In the genomic region with DNA sequence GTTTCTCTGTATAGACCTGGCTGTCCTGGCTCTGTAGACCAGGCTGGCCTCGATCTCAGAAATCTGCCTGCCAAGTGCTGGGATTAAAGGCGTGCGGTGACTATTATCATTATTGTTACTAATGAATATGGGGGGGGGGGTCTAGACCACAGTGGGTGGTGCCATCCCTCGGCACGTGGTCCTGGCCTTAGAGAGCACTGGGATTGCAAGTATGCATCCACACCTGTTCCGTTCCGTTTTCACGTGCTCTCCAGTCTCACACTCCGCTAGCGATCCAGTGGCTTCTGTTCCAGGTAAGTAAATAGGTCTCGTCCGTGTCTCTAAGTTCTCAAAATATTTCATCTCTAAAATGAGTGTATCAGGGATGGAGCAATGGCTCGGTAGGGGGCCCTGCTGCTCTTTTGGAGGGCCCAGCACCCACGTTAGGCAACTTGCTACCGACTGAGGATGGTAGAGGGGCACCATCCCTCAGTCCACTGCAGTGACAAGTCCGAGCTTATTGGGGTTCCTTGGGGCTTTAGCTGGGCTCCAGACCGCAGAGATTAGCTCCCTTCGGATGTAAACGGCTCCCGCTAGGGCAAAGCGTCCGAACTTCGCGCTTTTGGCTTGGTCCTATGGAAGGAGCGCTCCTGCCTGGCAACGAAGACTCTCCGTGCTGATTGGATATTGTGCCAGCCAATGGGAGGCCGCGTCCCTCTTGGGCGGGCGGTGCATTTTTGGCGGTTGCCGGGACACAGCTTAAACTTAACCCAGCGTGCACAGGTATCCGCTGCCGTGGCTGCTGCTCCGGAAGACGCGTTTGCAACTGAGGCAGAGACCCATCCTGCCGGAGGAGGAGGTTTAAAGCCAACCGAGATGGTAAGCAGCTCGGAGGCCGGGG, we compare ENCODE assay signal across 1 mouse cellular context.
TF ChIP-seq lines count a peak whose summit lies in the region.

Gene Mns1, plus strand, starts transcription at position 190 of the 880 bp plus-strand sequence.

TF ChIP-seq in CH12.LX, 34 proteins besides CTCF, POLR2A, EP300 and RAD21 (continued from another document):
- no peak for TF ChIP-seq UBTF (IDR thresholded peaks at IDR 0.05; ENCODE audit: low read depth, low read length)
- no peak for TF ChIP-seq GABPA (IDR thresholded peaks at IDR 0.05; ENCODE audit: insufficient replicate concordance, low read depth, low read length)
- no peak for TF ChIP-seq POLR2AphosphoS2 (IDR thresholded peaks at IDR 0.05; ENCODE audit: low read depth, low read length)
- TF ChIP-seq BHLHE40 (IDR thresholded peaks at IDR 0.05; ENCODE audit: low read depth, low read length) = peak; percentile 85
- TF ChIP-seq NELFE (IDR thresholded peaks at IDR 0.05; ENCODE audit: low read depth, low read length) = peak; percentile 69
- peak; percentile 82; the same call in 1 of the 2 replicates for TF ChIP-seq E2F4 (IDR thresholded peaks at IDR 0.05; ENCODE audit: insufficient replicate concordance, low read depth, low read length)
- peak; percentile 57 for TF ChIP-seq CHD2 (IDR thresholded peaks at IDR 0.05; ENCODE audit: low read length)
- no peak for TF ChIP-seq NRF1 (IDR thresholded peaks at IDR 0.05; ENCODE audit: low read depth, low read length)
- peak; percentile 96 for TF ChIP-seq MYC (IDR thresholded peaks at IDR 0.05; ENCODE audit: low read depth, low read length)
- peak; percentile 55 for TF ChIP-seq USF1 (IDR thresholded peaks at IDR 0.05; ENCODE audit: low read depth, low read length)
- peak; percentile 40 for TF ChIP-seq TCF12 (IDR thresholded peaks at IDR 0.05; ENCODE audit: low read depth, low read length)
- peak; percentile 90 for TF ChIP-seq MAX (IDR thresholded peaks at IDR 0.05; ENCODE audit: low read length)
- no peak for TF ChIP-seq MAZ (IDR thresholded peaks at IDR 0.05; ENCODE audit: low read depth, low read length)
- TF ChIP-seq MXI1 (IDR thresholded peaks at IDR 0.05; ENCODE audit: low read depth, low read length) = peak; percentile 96
- TF ChIP-seq USF2 (conservative IDR thresholded peaks at IDR 0.05; ENCODE audit: low read depth, low read length) = peak; percentile 48
- no peak; the same call in 1 of the 2 replicates for TF ChIP-seq ELF1 (IDR thresholded peaks at IDR 0.05; ENCODE audit: low read depth, low read length)
- peak; percentile 91 for TF ChIP-seq SIN3A (IDR thresholded peaks at IDR 0.05; ENCODE audit: low read length)
- TF ChIP-seq IRF4 (IDR thresholded peaks at IDR 0.05; ENCODE audit: low read depth, low read length) = peak; percentile 30; the same call in 1 of the 2 replicates
- no peak for TF ChIP-seq TBP (conservative IDR thresholded peaks at IDR 0.05; ENCODE audit: low read depth, low read length)
- no peak for TF ChIP-seq PAX5 (IDR thresholded peaks at IDR 0.05; ENCODE audit: low read length)
- TF ChIP-seq ZKSCAN1 (IDR thresholded peaks at IDR 0.05; ENCODE audit: borderline replicate concordance, low read depth, low read length) = no peak
- no peak for TF ChIP-seq ZNF384 (IDR thresholded peaks at IDR 0.05; ENCODE audit: low read depth, low read length)
- no peak for TF ChIP-seq SMC3 (IDR thresholded peaks at IDR 0.05; ENCODE audit: low read depth, low read length)
TF ChIP-seq in CH12.LX: peak in this region for 16.
